Mouse (Mus musculus) intestine, postnatal 0 days (tissue): ENCODE measurements around the gene Gm21992. TPM values are rescaled to one million over a fixed set of nuclear protein-coding genes. Genes with fewer than 3 reads are reported as not detected.

ENCODE experiments used
- ATAC-seq: fragments of 200-750 bp; cut with Nextera tagmentation; 2 replicates; pipeline ENCODE4 v1.8.0; 2017; ENCODE audit warnings: mild to moderate bottlenecking, moderate TSS enrichment, moderate library complexity
- H3K27ac ChIP-seq: fragments of 300-500 bp; sonication (generic); 2 replicates; pipeline ENCODE4 v1.5.1; 2014; ENCODE audit warnings: mild to moderate bottlenecking, low read depth, low read length, moderate library complexity
- H3K27me3 ChIP-seq: fragments of 300-500 bp; sonication (generic); replicated peaks from 2 replicates; pipeline ENCODE4 v1.6.1; 2014; ENCODE audit warnings: low read length, mixed read lengths; ENCODE audit not compliant: control insufficient read depth, insufficient read depth
- H3K36me3 ChIP-seq: fragments of 300-500 bp; sonication (generic); 2 replicates; pipeline ENCODE4 v1.6.1; 2014; ENCODE audit warnings: mild to moderate bottlenecking, moderate library complexity; ENCODE audit not compliant: control insufficient read depth, insufficient read depth
- H3K4me1 ChIP-seq: fragments of 300-500 bp; sonication (generic); replicated peaks from 2 replicates; pipeline ENCODE4 v1.6.1; 2014; ENCODE audit warnings: antibody characterized with exemption, low read length, mixed read lengths; ENCODE audit not compliant: control insufficient read depth, insufficient read depth
- H3K4me2 ChIP-seq: fragments of 300-500 bp; sonication (generic); replicated peaks from 2 replicates; pipeline ENCODE4 v1.6.1; 2014; ENCODE audit warnings: low read depth, mild to moderate bottlenecking, moderate library complexity
- H3K4me3 ChIP-seq: fragments of 300-500 bp; sonication (generic); 2 replicates; pipeline ENCODE4 v1.5.1; 2014; ENCODE audit warnings: low read depth, low read length
- H3K9ac ChIP-seq: fragments of 300-500 bp; sonication (generic); 2 replicates; pipeline ENCODE4 v1.6.1; 2014; ENCODE audit warnings: mild to moderate bottlenecking, low read depth, low read length
- H3K9me3 ChIP-seq: fragments of 300-500 bp; sonication (generic); 2 replicates; pipeline ENCODE4 v1.6.1; 2016; ENCODE audit warnings: mixed run types; ENCODE audit not compliant: control insufficient read depth
- CTCF ChIP-seq: sonication (generic); IDR thresholded peaks from 2 replicates; pipeline ENCODE4 v1.5.1; 2016; ENCODE audit warnings: low read depth, mild to moderate bottlenecking, control low read depth, antibody characterized with exemption, moderate library complexity
- WGBS: fragments of 180-500 bp; shearing (Covaris S2); extraction: QIAGEN DNeasy Blood & Tissue Kit; methylation state at CpG from one replicate; pipeline ENCODE4 v1.1.7; 2014; 5-methylcytosine and 5-hydroxymethylcytosine counted together
- polyA plus RNA-seq: library from polyadenylated mRNA; unstranded; fragments of >200 nt; fragmentation: Nextera tagmentation; extraction: Ambion mirVana; gene quantifications from 2 replicates; pipeline ENCODE4 v1.2.1, GENCODE M21; 2015

Gene Gm21992
- polyA plus RNA-seq, 1 experiment from 2014 or later, result 19.5 TPM

GRCm38 (mm10) chr19:4839149-4839548 lies 27.7 kb upstream of the Gm21992 start, which contains the start of the genes Ccs and Ccdc87:
Gene Ccs (minus strand): TSS chr19:4839332.
Gene Ccdc87 (plus strand): TSS chr19:4839366.
- H3K27me3 ChIP-seq, result peaks cover 16% of the 10 kb centered on the region; the same call in 1 of the 2 replicates
- peak within 1 kb of the TSS; percentile 91 for H3K4me2 ChIP-seq
- no peak within 1 kb of the TSS for H3K27ac ChIP-seq
- H3K4me1 ChIP-seq, result peaks cover 7% of the 10 kb centered on the region; the same call in 1 of the 2 replicates
- no peak for TF ChIP-seq CTCF
- under 1% methylated on average over 25 of the region's 25 CpGs for WGBS
- peak within 1 kb of the TSS; percentile 47 for H3K4me3 ChIP-seq
- peaks cover 3% of the 10 kb centered on the region; the same call in 1 of the 2 replicates for H3K36me3 ChIP-seq
- peak; percentile 96 for ATAC-seq
- H3K9ac ChIP-seq, result peak within 1 kb of the TSS; percentile 71
- H3K9me3 ChIP-seq, result no peaks in the 10 kb centered on the region

GRCm38 (mm10) chr19:4838526-4839140 lies 27.2 kb upstream of the Gm21992 start:
- H3K27ac ChIP-seq, result no peak overlapping the region
- H3K4me2 ChIP-seq, result peak overlapping the region; percentile 91
- H3K36me3 ChIP-seq, result peaks cover 3% of the 10 kb centered on the region; the same call in 1 of the 2 replicates
- H3K4me1 ChIP-seq, result peaks cover 7% of the 10 kb centered on the region; the same call in 1 of the 2 replicates
- WGBS, result 27% methylated on average over 10 of the region's 10 CpGs
- TF ChIP-seq CTCF, result no peak
- peak overlapping the region; percentile 47 for H3K4me3 ChIP-seq
- H3K9me3 ChIP-seq, result no peaks in the 10 kb centered on the region
- H3K27me3 ChIP-seq, result peaks cover 16% of the 10 kb centered on the region; the same call in 1 of the 2 replicates
- ATAC-seq, result peak; percentile 3; the same call in 1 of the 2 replicates
- H3K9ac ChIP-seq, result peak overlapping the region; percentile 71

- TF ChIP-seq CTCF, result no peak
- 93% methylated on average over 6 of the region's 6 CpGs for WGBS
- peaks cover 7% of the 10 kb centered on the region; the same call in 1 of the 2 replicates for H3K4me1 ChIP-seq
Observed at GRCm38 (mm10) chr19:4837049-4837448, 25.6 kb upstream of the Gm21992 start.

GRCm38 (mm10) chr19:4836096-4836495 lies 24.7 kb upstream of the Gm21992 start:
- Histone ChIP-seq H3K27ac (peak overlapping the region; percentile 70; the same call in 1 of the 2 replicates), H3K9me3 (no peaks in the 10 kb centered on the region), H3K9ac (no peak overlapping the region), H3K27me3 (peaks cover 6% of the 10 kb centered on the region; the same call in 1 of the 2 replicates), H3K36me3 (peaks cover 13% of the 10 kb centered on the region; the same call in 1 of the 2 replicates), H3K4me3 (no peak overlapping the region), H3K4me2 (no peak overlapping the region), H3K4me1 (peaks cover 7% of the 10 kb centered on the region; the same call in 1 of the 2 replicates)
- no peak for TF ChIP-seq CTCF
- 43% methylated on average over 2 of the region's 2 CpGs for WGBS
- ATAC-seq, result no peak

More at GRCm38 (mm10) chr19:4837049-4837448, 25.6 kb upstream of the Gm21992 start:
- H3K9me3 ChIP-seq, result no peaks in the 10 kb centered on the region
- H3K36me3 ChIP-seq, result peaks cover 13% of the 10 kb centered on the region; the same call in 1 of the 2 replicates
- H3K4me3 ChIP-seq, result no peak overlapping the region
- H3K9ac ChIP-seq, result no peak overlapping the region
- H3K4me2 ChIP-seq, result no peak overlapping the region
- no peak for ATAC-seq
- no peak overlapping the region for H3K27ac ChIP-seq
- peaks cover 11% of the 10 kb centered on the region; the same call in 1 of the 2 replicates for H3K27me3 ChIP-seq

GRCm38 (mm10) chr19:4833977-4834376 lies 22.6 kb upstream of the Gm21992 start:
- no peak overlapping the region for H3K4me2 ChIP-seq
- peaks cover 13% of the 10 kb centered on the region; the same call in 1 of the 2 replicates for H3K36me3 ChIP-seq
- no peak for ATAC-seq
- H3K27ac ChIP-seq, result no peak overlapping the region
- H3K27me3 ChIP-seq, result no peaks in the 10 kb centered on the region
- no peak overlapping the region for H3K9ac ChIP-seq
- no peak for TF ChIP-seq CTCF
- WGBS, result 84% methylated on average over 8 of the region's 8 CpGs
- 0 out of 2 replicates have a peak, but pooled peaks cover 7% of the 10 kb centered on the region for H3K4me1 ChIP-seq
- H3K4me3 ChIP-seq, result no peak overlapping the region
- no peaks in the 10 kb centered on the region for H3K9me3 ChIP-seq

- Histone ChIP-seq H3K27ac (no peak overlapping the region), H3K4me2 (peak overlapping the region; percentile 30; the same call in 1 of the 2 replicates), H3K27me3 (no peaks in the 10 kb centered on the region), H3K4me3 (no peak overlapping the region), H3K9ac (no peak overlapping the region), H3K4me1 (no peaks in the 10 kb centered on the region), H3K36me3 (peaks cover 23% of the 10 kb centered on the region), H3K9me3 (no peaks in the 10 kb centered on the region)
- WGBS, result 48% methylated on average over 7 of the region's 7 CpGs
- peak; percentile 21; the same call in 1 of the 2 replicates for ATAC-seq
- TF ChIP-seq CTCF, result no peak
Observed at GRCm38 (mm10) chr19:4829156-4829555, 17.7 kb upstream of the Gm21992 start.
